Mouse (Mus musculus): ENCODE measurements at regions not wholly inside any gene's neighbourhood (a gene's known extent, or its start where the extent isn't known, plus 50 kb on each side); places are given as distances from the start of the nearest gene placed in this dataset.

DNA sequence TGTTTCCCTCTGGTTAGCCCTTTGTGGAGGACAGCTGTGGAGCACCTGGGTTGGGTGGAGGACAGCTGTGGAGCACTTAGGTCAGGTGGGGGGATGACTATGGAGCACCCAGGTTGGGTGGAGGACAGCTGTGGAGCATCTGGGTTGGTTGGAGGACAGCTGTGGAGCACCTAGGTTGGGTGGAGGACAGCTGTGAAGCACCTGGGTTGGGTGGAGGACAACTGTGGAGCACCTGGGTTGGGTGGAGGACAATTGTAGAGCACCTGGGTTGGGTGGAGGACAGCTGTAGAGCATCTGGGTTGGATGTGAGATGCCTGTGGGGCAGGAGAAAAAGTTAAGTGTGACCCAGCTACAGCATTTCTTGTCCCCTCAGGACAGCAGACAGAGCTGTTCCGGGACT is 77.1 kb upstream of the Mrps10 start:
- TF ChIP-seq POLR2A (IDR thresholded peaks at IDR 0.05; ENCODE audit: insufficient read depth, low read length) = no peak
- TF ChIP-seq CTCF (IDR thresholded peaks at IDR 0.05; ENCODE audit: low read depth, low read length) = no peak
- no peak for TF ChIP-seq EP300 (IDR thresholded peaks at IDR 0.05; ENCODE audit: insufficient read depth, low read depth, low read length)
- H3K27ac ChIP-seq (ENCODE audit: insufficient read depth, low read length) = no peak overlapping the region
- no peak overlapping the region for H3K9ac ChIP-seq (ENCODE audit: low read depth, poor library complexity, severe bottlenecking)
- no peaks in the 10 kb centered on the region for H3K9me3 ChIP-seq (replicated peaks; ENCODE audit: control insufficient read depth, insufficient read depth, low read length, poor library complexity, severe bottlenecking)
- peaks cover 9% of the 10 kb centered on the region for H3K4me1 ChIP-seq (ENCODE audit: control insufficient read depth, insufficient read depth, low read length)
- no peaks in the 10 kb centered on the region for H3K36me3 ChIP-seq (ENCODE audit: control insufficient read depth, insufficient read depth, low read length, poor library complexity, severe bottlenecking)
- H3K27me3 ChIP-seq (ENCODE audit: control insufficient read depth, insufficient read depth, low read length, poor library complexity, severe bottlenecking) = no peaks in the 10 kb centered on the region
- no peak overlapping the region for H3K4me3 ChIP-seq (ENCODE audit: low read depth, low read length)

DNA sequence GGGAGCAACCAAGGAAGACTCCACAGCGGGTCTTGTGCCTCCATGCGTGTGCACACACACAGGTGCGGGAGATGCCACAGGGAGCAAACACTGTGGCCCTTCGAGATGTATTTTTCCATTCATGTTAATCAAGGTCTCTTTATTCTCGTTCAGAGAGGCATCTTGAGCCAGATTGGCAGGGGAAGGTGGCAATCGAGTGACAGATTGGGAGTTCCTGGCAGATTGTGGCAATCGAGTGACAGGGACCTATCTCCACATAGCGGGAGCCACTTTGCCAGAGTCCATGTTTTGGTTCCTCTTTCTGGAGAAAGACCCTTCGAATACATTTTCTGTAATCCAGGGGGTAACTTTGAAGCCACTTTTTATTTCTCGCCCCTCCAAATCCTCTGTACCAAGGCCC is 83.1 kb upstream of the Mrps10 start:
- no peak overlapping the region for H3K9ac ChIP-seq (ENCODE audit: low read depth, poor library complexity, severe bottlenecking)
- no peaks in the 10 kb centered on the region for H3K36me3 ChIP-seq (ENCODE audit: control insufficient read depth, insufficient read depth, low read length, poor library complexity, severe bottlenecking)
- H3K27ac ChIP-seq (ENCODE audit: insufficient read depth, low read length) = no peak overlapping the region
- no peaks in the 10 kb centered on the region for H3K9me3 ChIP-seq (replicated peaks; ENCODE audit: control insufficient read depth, insufficient read depth, low read length, poor library complexity, severe bottlenecking)
- H3K4me1 ChIP-seq (ENCODE audit: control insufficient read depth, insufficient read depth, low read length) = no peaks in the 10 kb centered on the region
- no peaks in the 10 kb centered on the region for H3K27me3 ChIP-seq (ENCODE audit: control insufficient read depth, insufficient read depth, low read length, poor library complexity, severe bottlenecking)
- TF ChIP-seq CTCF (IDR thresholded peaks at IDR 0.05; ENCODE audit: low read depth, low read length) (no peak), EP300 (IDR thresholded peaks at IDR 0.05; ENCODE audit: insufficient read depth, low read depth, low read length) (no peak), POLR2A (IDR thresholded peaks at IDR 0.05; ENCODE audit: insufficient read depth, low read length) (no peak)
- H3K4me3 ChIP-seq (ENCODE audit: low read depth, low read length) = no peak overlapping the region

DNA sequence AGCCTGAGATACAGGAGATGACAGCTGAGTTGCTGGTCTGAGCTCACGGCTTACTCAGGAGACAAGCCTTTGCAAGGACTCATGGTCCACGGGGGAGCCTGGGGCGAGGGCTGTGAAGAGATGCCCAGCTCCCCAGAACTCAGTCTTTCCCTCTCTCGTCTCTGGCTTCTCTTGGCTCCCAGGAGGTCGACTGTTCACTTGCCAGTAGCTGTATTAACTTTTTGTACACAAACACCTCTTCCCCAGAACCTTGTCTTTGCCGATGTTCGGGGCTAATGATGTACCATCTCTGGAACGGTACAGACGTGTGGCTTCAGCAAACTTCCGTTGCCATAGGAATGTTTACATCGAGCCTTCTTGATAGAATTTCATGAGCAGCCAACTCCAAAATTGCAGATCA is 84.5 kb upstream of the Mrps10 start:
- no peak for TF ChIP-seq POLR2A (IDR thresholded peaks at IDR 0.05; ENCODE audit: insufficient read depth, low read length)
- no peak for TF ChIP-seq CTCF (IDR thresholded peaks at IDR 0.05; ENCODE audit: low read depth, low read length)
- no peak overlapping the region for H3K9ac ChIP-seq (ENCODE audit: low read depth, poor library complexity, severe bottlenecking)

DNA sequence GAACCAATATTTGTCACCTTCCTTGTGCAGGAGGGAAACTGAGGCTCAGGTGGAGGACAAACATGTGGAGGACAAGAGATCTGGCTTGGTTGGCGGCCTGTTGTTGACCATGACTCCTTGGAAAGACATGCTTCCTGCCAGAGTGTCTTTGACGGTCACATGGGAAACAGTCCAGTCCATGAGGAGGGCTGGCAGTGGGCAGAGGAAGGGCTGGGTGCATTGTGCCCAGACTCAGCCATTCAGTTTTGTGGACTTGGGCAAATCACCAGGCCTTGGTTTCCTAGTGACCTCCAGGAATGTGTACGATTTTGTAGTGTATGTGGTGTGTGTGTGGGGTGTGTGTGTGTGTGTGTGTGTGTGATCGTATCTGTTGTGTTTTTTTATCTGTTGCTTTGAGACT is 85.5 kb upstream of the Mrps10 start:
- H3K4me3 ChIP-seq (ENCODE audit: low read depth, low read length) = no peak overlapping the region
- no peaks in the 10 kb centered on the region for H3K36me3 ChIP-seq (ENCODE audit: control insufficient read depth, insufficient read depth, low read length, poor library complexity, severe bottlenecking)
- H3K9me3 ChIP-seq (replicated peaks; ENCODE audit: control insufficient read depth, insufficient read depth, low read length, poor library complexity, severe bottlenecking) = no peaks in the 10 kb centered on the region
- H3K27ac ChIP-seq (ENCODE audit: insufficient read depth, low read length) = no peak overlapping the region
- TF ChIP-seq EP300 (IDR thresholded peaks at IDR 0.05; ENCODE audit: insufficient read depth, low read depth, low read length) = no peak
- no peak for TF ChIP-seq POLR2A (IDR thresholded peaks at IDR 0.05; ENCODE audit: insufficient read depth, low read length)
- TF ChIP-seq CTCF (IDR thresholded peaks at IDR 0.05; ENCODE audit: low read depth, low read length) = no peak
- H3K27me3 ChIP-seq (ENCODE audit: control insufficient read depth, insufficient read depth, low read length, poor library complexity, severe bottlenecking) = no peaks in the 10 kb centered on the region
- H3K9ac ChIP-seq (ENCODE audit: low read depth, poor library complexity, severe bottlenecking) = no peak overlapping the region
- H3K4me1 ChIP-seq (ENCODE audit: control insufficient read depth, insufficient read depth, low read length) = no peaks in the 10 kb centered on the region

More for the DNA sequence above, 84.5 kb upstream of the Mrps10 start:
- Histone ChIP-seq H3K4me3 (ENCODE audit: low read depth, low read length) (no peak overlapping the region), H3K4me1 (ENCODE audit: control insufficient read depth, insufficient read depth, low read length) (no peaks in the 10 kb centered on the region), H3K27me3 (ENCODE audit: control insufficient read depth, insufficient read depth, low read length, poor library complexity, severe bottlenecking) (no peaks in the 10 kb centered on the region), H3K9me3 (replicated peaks; ENCODE audit: control insufficient read depth, insufficient read depth, low read length, poor library complexity, severe bottlenecking) (no peaks in the 10 kb centered on the region), H3K36me3 (ENCODE audit: control insufficient read depth, insufficient read depth, low read length, poor library complexity, severe bottlenecking) (no peaks in the 10 kb centered on the region), H3K27ac (ENCODE audit: insufficient read depth, low read length) (no peak overlapping the region)

DNA sequence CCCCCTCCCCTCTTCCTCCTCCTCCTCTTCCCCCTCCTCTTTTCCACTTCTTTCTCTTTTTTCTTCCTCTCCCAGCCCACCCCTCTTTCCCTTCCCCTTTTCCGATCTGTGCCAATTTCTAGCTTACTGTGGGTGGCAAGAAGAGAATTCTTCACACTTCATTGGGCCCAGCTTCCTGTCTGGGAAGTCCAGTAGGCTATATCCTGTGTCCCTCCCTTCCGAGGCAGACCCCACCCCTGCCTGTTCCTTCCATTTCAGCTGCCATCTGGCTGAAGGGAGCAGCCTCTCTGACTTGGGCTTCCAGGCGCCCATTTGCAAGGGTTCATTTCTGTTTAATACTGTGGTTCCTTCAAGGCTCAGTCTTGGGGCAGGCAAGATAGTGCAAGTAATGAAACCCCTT is 86.2 kb upstream of the Mrps10 start:
- TF ChIP-seq EP300 (IDR thresholded peaks at IDR 0.05; ENCODE audit: insufficient read depth, low read depth, low read length) = no peak
- H3K4me1 ChIP-seq (ENCODE audit: control insufficient read depth, insufficient read depth, low read length) = no peaks in the 10 kb centered on the region
- no peaks in the 10 kb centered on the region for H3K27me3 ChIP-seq (ENCODE audit: control insufficient read depth, insufficient read depth, low read length, poor library complexity, severe bottlenecking)
- no peaks in the 10 kb centered on the region for H3K36me3 ChIP-seq (ENCODE audit: control insufficient read depth, insufficient read depth, low read length, poor library complexity, severe bottlenecking)
- H3K4me3 ChIP-seq (ENCODE audit: low read depth, low read length) = no peak overlapping the region
- H3K9ac ChIP-seq (ENCODE audit: low read depth, poor library complexity, severe bottlenecking) = no peak overlapping the region
- H3K9me3 ChIP-seq (replicated peaks; ENCODE audit: control insufficient read depth, insufficient read depth, low read length, poor library complexity, severe bottlenecking) = no peaks in the 10 kb centered on the region
- no peak overlapping the region for H3K27ac ChIP-seq (ENCODE audit: insufficient read depth, low read length)

DNA sequence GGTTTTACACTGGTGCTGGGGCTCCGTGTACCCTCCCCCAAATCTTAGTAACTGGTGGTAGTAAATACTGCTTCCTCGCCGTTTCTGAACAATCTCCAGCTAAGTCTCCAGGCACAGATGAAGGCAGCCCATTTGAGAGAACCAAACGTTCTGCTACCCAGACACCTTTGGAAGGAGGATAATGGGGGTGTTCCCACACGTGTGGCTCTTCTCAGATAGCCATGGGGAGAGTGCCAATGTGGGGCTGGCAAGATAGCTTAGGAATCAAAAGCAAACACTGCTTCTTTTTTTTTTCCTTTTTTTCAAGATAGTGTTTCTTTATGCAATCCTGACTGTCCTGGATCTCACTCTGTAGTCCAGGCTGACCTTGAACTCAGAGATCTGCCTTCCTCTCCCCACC is 90.8 kb upstream of the Mrps10 start:
- Histone ChIP-seq H3K27me3 (ENCODE audit: control insufficient read depth, insufficient read depth, low read length, poor library complexity, severe bottlenecking) (no peaks in the 10 kb centered on the region), H3K4me1 (ENCODE audit: control insufficient read depth, insufficient read depth, low read length) (no peaks in the 10 kb centered on the region), H3K36me3 (ENCODE audit: control insufficient read depth, insufficient read depth, low read length, poor library complexity, severe bottlenecking) (no peaks in the 10 kb centered on the region), H3K27ac (ENCODE audit: insufficient read depth, low read length) (no peak overlapping the region), H3K4me3 (ENCODE audit: low read depth, low read length) (no peak overlapping the region), H3K9me3 (replicated peaks; ENCODE audit: control insufficient read depth, insufficient read depth, low read length, poor library complexity, severe bottlenecking) (no peaks in the 10 kb centered on the region), H3K9ac (ENCODE audit: low read depth, poor library complexity, severe bottlenecking) (no peak overlapping the region)
- TF ChIP-seq EP300 (IDR thresholded peaks at IDR 0.05; ENCODE audit: insufficient read depth, low read depth, low read length) = no peak
- TF ChIP-seq POLR2A (IDR thresholded peaks at IDR 0.05; ENCODE audit: insufficient read depth, low read length) = no peak
- TF ChIP-seq CTCF (IDR thresholded peaks at IDR 0.05; ENCODE audit: low read depth, low read length) = no peak
